Mouse (Mus musculus) bone marrow, adult 2 months (tissue): ENCODE measurements around the gene Mup5.

Experiments
- CTCF ChIP-seq: fragments of 200-500 bp; IDR thresholded peaks from 2 replicates; pipeline ENCODE4 v1.5.1; 2011; ENCODE audit warnings: low read length, control low read depth; ENCODE audit not compliant: control insufficient read depth, insufficient read depth
- POLR2A ChIP-seq: fragments of 200-500 bp; IDR thresholded peaks from 2 replicates; pipeline ENCODE4 v1.6.1; 2011; ENCODE audit warnings: low read depth, mild to moderate bottlenecking, control low read depth, low read length, borderline replicate concordance; ENCODE audit not compliant: control insufficient read depth

- no peak for TF ChIP-seq POLR2A
- no peak for TF ChIP-seq CTCF
These were observed 20.3 kb upstream of the Mup5 start for GRCm38 (mm10) chr4:61855344-61855743.
